Mouse (Mus musculus) adrenal gland, postnatal 4 days (tissue): ENCODE results near the gene Krtap20-2. TPM values are rescaled to one million over a fixed set of nuclear protein-coding genes. Genes with fewer than 3 reads are reported as not detected.
"Not testable (repeated sequence)": the region's sequence is repeated elsewhere in the genome, so short reads cannot be mapped to it uniquely, and the experiment has no call there.

Experiments used
- DNase-seq, 2 experiments: peaks; one replicate each; pipeline ENCODE4 v3.0.0; 2021 to 2022; ENCODE audit warnings: low spot score in 2 of 2, mixed read lengths in 2 of 2
- long read RNA-seq, 2 experiments: library from polyadenylated mRNA; stranded (forward); transcript quantifications; one replicate each; pipeline ENCODE4 v2.0.0; 2021
- total RNA-seq, 2 experiments: library from RNA; stranded (reverse); gene quantifications; 2 replicates each; pipeline ENCODE4 v1.2.3; 2021

Krtap20-2 gene
- total RNA-seq = not detected
- long read RNA-seq, experiment 1 = 0 reads
- long read RNA-seq, experiment 2 = 0 reads

DNA sequence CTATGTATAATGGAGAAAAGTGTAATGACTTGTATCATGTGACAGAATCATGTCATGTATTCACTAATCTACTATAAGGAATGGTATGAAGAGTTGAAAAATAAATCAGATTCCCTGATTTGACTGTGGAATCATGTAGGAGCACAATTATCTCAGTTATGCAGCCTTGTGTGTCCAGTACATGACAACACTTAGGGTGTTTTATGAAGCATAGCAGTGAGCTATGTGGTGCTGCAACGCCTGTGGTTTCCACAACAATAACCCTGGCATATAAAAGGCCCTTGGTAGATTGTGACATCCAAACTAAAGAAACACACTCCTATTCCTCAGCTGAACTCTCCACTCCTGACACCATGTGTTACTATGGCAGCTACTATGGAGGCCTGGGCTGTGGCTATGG, at the start of gene Krtap20-2:
Gene Krtap20-2, plus strand, starts transcription at position 301 of the 400 bp plus-strand sequence.
- DNase-seq = no peak

DNA sequence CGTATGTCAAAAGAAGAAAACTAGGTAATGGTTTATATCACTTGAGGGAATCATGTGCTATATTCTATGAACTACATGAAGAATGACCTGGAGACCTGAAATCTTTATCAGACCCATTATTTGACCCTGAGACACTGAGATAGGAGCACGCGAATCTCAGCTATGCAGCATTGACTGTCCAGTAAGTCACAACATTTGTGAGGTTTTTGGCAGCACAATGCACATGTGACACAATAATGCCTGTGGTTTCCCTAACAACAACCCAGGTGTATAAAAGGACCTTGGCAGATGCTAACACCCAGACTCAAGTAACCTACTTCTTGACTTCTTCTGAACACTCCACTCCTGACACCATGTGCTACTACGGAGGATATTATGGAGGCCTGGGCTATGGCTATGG, 48.0 kb upstream of the Krtap20-2 start, which contains the start of gene Gm9789:
Gene Gm9789, plus strand, starts transcription at position 301 of the 400 bp plus-strand sequence.
- DNase-seq = no peak

DNA sequence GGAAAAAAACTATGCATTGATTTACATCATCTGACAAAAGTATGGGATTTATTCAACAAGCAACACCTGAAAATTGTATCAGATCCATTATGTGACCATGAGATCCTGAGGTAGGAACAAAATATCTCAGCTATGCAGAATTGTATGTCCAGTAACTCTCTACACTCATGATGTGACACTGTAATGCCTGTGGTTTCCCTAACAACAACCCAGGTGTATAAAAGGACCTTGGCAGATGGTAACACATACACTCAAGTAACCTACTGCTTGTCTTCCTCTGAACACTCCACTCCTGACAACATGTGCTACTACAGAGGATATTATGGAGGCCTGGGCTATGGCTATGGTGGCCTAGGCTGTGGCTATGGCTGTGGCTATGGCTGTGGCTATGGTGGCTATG, 36.5 kb upstream of the Krtap20-2 start, which contains the start of gene Gm7735:
Gene Gm7735, plus strand, starts transcription at position 301 of the 400 bp plus-strand sequence.
- DNase-seq = not testable (repeated sequence)

DNA sequence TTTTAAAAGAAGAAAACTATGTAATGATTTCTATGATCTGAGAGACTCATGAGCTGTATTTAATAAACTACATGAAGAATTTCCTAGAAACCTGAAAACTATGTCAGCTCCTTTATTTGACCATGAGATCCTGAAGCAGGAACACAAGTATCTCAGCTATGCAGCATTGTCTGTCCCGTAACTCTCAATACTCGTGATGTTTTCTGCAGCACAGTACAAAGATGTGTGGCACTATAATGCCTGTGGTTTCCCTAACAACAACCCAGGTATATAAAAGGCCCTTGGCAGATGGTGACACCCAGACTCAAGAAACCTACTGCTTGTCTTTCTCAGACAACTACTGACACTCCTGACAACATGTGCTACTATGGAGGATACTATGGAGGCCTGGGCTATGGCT, 31.2 kb upstream of the Krtap20-2 start, which contains the start of gene 1110057P08Rik:
Gene 1110057P08Rik, plus strand, starts transcription at position 301 of the 400 bp plus-strand sequence.
- DNase-seq = no peak

DNA sequence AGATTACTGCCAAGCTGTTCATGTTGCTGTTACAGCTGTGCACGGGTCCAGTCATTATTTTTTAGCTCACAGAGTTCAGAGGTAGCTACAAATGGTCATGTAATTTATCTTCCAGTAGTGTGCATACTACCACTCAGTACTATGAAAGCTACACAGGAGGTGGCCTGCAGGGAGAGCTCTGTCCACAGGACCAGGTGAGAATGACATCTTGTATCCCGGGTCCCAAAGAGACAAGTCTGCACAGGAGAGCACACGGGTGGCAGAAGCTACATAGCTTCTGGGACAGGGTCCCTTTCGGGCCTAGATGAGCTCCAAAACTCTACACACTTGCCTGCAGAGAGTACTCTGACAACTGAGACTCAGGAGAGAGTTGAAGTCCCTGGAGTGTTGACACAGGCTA, 17.0 kb upstream of the Krtap20-2 start:
- no peak for DNase-seq

Other genes with a start within 250 kb of the Krtap20-2 start
- gene Krtap16-3, start 243.0 kb upstream of the Krtap20-2 start, total RNA-seq = not detected
- not detected for gene Krtap22-2, start 195.1 kb upstream of the Krtap20-2 start, total RNA-seq
- not detected for gene Gm10229, start 190.6 kb upstream of the Krtap20-2 start, total RNA-seq
- not detected for gene Krtap6-1, start 174.2 kb upstream of the Krtap20-2 start, total RNA-seq
- not detected for gene Gm10228, start 164.4 kb upstream of the Krtap20-2 start, total RNA-seq
- not detected for gene Krtap6-5, start 158.0 kb upstream of the Krtap20-2 start, total RNA-seq
- gene 1110025L11Rik, start 141.9 kb upstream of the Krtap20-2 start, total RNA-seq = not detected
- gene Krtap6-3, start 121.8 kb upstream of the Krtap20-2 start, total RNA-seq = not detected
- not detected for gene Gm6358, start 65.0 kb upstream of the Krtap20-2 start, total RNA-seq
- not detected for gene Gm10061, start 54.8 kb upstream of the Krtap20-2 start, total RNA-seq
- gene Gm9789, start 47.9 kb upstream of the Krtap20-2 start, total RNA-seq = not detected
- not detected for gene Gm7735, start 36.4 kb upstream of the Krtap20-2 start, total RNA-seq
- not detected for gene 1110057P08Rik, start 31.1 kb upstream of the Krtap20-2 start, total RNA-seq
- not detected for gene Krtap21-1, start 198.0 kb downstream of the Krtap20-2 start, total RNA-seq
- gene Krtap6-2, start 214.2 kb downstream of the Krtap20-2 start, total RNA-seq = not detected